Comparison of ENCODE assay signal across 11 mouse cellular contexts in the genomic region with DNA sequence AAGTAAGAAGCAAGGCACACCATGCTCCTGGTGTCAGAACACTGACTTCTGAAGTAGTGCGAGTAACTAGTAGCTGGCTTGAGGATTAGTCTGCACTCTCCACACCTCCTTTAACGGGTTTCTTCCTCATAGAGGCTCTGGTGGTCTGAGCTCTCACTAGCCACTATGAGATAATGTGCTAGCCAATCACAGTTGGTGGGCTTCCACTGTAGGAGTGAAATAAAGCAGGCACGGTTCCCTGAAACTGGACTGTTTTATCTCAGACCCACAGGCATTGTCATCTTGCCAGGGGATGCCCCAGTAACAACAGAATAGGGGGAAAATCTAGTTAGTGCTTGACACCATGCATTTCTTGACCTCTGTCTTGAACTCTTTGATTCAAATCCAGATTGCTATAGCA.
"Had no signal": no experiment of that assay in that cellular context is flagged by ENCODE, and none has a peak within 500 bp of the region (broad histone marks: within the 10 kb centered on the region; RNA-seq: fewer than 3 reads in every experiment).

No protein-coding gene starts in this region.

- DNase-seq: kidney, adult 2 months; kidney, postnatal 36 days; liver, embryonic 13.5 days; lung, adult 2 months; midbrain, embryonic 14.5 days; thymus, postnatal 25 days had no signal

- ATAC-seq: intestine, embryonic 16.5 days had no signal

- H3K4me3 ChIP-seq: liver, embryonic 13.5 days; megakaryocyte, embryonic 14.5 days had no signal

- H3K27ac ChIP-seq: kidney, postnatal 0 days; liver, embryonic 13.5 days; macrophage; stomach, postnatal 0 days had no signal
